Mouse (Mus musculus) MEL (cell line): ENCODE measurements around the gene Rasl10a. TPM values are rescaled to one million over a fixed set of nuclear protein-coding genes. Genes with fewer than 3 reads are reported as not detected.
"Not testable (repeated sequence)": the region's sequence is repeated elsewhere in the genome, so short reads cannot be mapped to it uniquely, and the experiment has no call there.

Experiments used
- DNase-seq: peaks from one replicate; pipeline ENCODE4 v3.0.0; 2011; ENCODE audit warnings: low read depth, low spot score
- H3K27ac ChIP-seq: 2 replicates; pipeline ENCODE4 v1.5.1; 2012; ENCODE audit warnings: low read depth, mild to moderate bottlenecking, control low read depth, low read length, moderate library complexity; ENCODE audit not compliant: control insufficient read depth
- H3K27me3 ChIP-seq, 2 experiments: fragments of 150-350 bp in 1 of 2; sonication (generic) in 1 of 2; 2 replicates each; pipeline ENCODE4 v1.6.1; 2012; ENCODE audit warnings: low read length in 2 of 2, mild to moderate bottlenecking in 2 of 2, improper control_type of control experiment in 1 of 2, moderate library complexity in 1 of 2; ENCODE audit not compliant: insufficient read depth in 2 of 2, control insufficient read depth in 1 of 2
- H3K36me3 ChIP-seq, 2 experiments: 2 replicates each; pipeline ENCODE4 v1.6.1; 2012 to 2014; ENCODE audit warnings: low read length in 2 of 2, improper control_type of control experiment in 1 of 2, inconsistent platforms in 1 of 2, mild to moderate bottlenecking in 1 of 2; ENCODE audit not compliant: insufficient read depth in 2 of 2, control insufficient read depth in 1 of 2
- H3K4me1 ChIP-seq, 2 experiments: fragments of 150-350 bp in 1 of 2; sonication (generic) in 1 of 2; 2 replicates each; pipeline ENCODE4 v1.6.1; 2012; ENCODE audit warnings: low read length in 2 of 2, improper control_type of control experiment in 1 of 2, mild to moderate bottlenecking in 1 of 2; ENCODE audit not compliant: insufficient read depth in 2 of 2, control insufficient read depth in 1 of 2
- H3K4me3 ChIP-seq, 2 experiments: fragments of 150-350 bp in 1 of 2; sonication (generic) in 1 of 2; 2 replicates each; pipeline ENCODE4 v1.5.1; 2012; ENCODE audit warnings: low read depth in 2 of 2, low read length in 2 of 2, mild to moderate bottlenecking in 2 of 2, moderate library complexity in 2 of 2, control low read depth in 1 of 2, improper control_type of control experiment in 1 of 2; ENCODE audit not compliant: control insufficient read depth in 1 of 2, insufficient read depth in 1 of 2
- H3K79me2 ChIP-seq: 2 replicates; pipeline ENCODE4 v1.6.1; 2012; ENCODE audit warnings: mild to moderate bottlenecking, low read length, moderate library complexity; ENCODE audit not compliant: control insufficient read depth, poor library complexity, insufficient read depth
- H3K9ac ChIP-seq: 2 replicates; pipeline ENCODE4 v1.6.1; 2012; ENCODE audit warnings: low read depth, mild to moderate bottlenecking, control low read depth, low read length, moderate library complexity; ENCODE audit not compliant: control insufficient read depth, poor library complexity, severe bottlenecking
- H3K9me3 ChIP-seq: fragments of 150-350 bp; sonication (generic); replicated peaks from 2 replicates; pipeline ENCODE4 v1.6.1; 2012; ENCODE audit warnings: mild to moderate bottlenecking, low read length, improper control_type of control experiment, moderate library complexity; ENCODE audit not compliant: insufficient read depth
- BHLHE40 ChIP-seq: IDR thresholded peaks from 2 replicates; pipeline ENCODE4 v1.6.1; 2012; ENCODE audit warnings: low read depth, mild to moderate bottlenecking, inconsistent platforms, low read length, improper control_type of control experiment, borderline replicate concordance
- CHD1 ChIP-seq: IDR thresholded peaks from 2 replicates; pipeline ENCODE4 v1.6.1; 2012; ENCODE audit warnings: low read depth, mild to moderate bottlenecking, inconsistent platforms, low read length, improper control_type of control experiment
- CTCF ChIP-seq, 3 experiments: IDR thresholded peaks in 2 of 3; conservative IDR thresholded peaks in 1 of 3; 2 replicates each; pipeline ENCODE4 v1.5.1; 2011 to 2012; ENCODE audit warnings: low read length in 3 of 3, low read depth in 2 of 3, mild to moderate bottlenecking in 2 of 3, improper control_type of control experiment in 1 of 3, inconsistent platforms in 1 of 3, mixed read lengths in 1 of 3, moderate library complexity in 1 of 3; ENCODE audit not compliant: control insufficient read depth in 1 of 3, insufficient read depth in 1 of 3, poor library complexity in 1 of 3, severe bottlenecking in 1 of 3
- ETS1 ChIP-seq: IDR thresholded peaks from 2 replicates; pipeline ENCODE4 v1.6.1; 2012; ENCODE audit warnings: low read depth, mild to moderate bottlenecking, inconsistent platforms, low read length, improper control_type of control experiment, moderate library complexity
- GATA1 ChIP-seq: IDR thresholded peaks from 2 replicates; pipeline ENCODE4 v1.6.1; 2011; ENCODE audit warnings: low read depth, low read length, improper control_type of control experiment
- MAFK ChIP-seq: IDR thresholded peaks from 2 replicates; pipeline ENCODE4 v1.6.1; 2011; ENCODE audit warnings: low read depth, mild to moderate bottlenecking, low read length, improper control_type of control experiment, borderline replicate concordance
- MYC ChIP-seq: IDR thresholded peaks from 2 replicates; pipeline ENCODE4 v1.6.1; 2011; ENCODE audit warnings: low read depth, mild to moderate bottlenecking, low read length, improper control_type of control experiment, moderate library complexity
- SMC3 ChIP-seq: IDR thresholded peaks from 2 replicates; pipeline ENCODE4 v1.6.1; 2011; ENCODE audit warnings: low read depth, low read length, improper control_type of control experiment
- TBP ChIP-seq: IDR thresholded peaks from 2 replicates; pipeline ENCODE4 v1.8.0; 2011; ENCODE audit warnings: low read depth, low read length, improper control_type of control experiment
- polyA plus RNA-seq, 2 experiments: library from polyadenylated mRNA; stranded (reverse) in 1 of 2; unstranded in 1 of 2; fragments of >175 nt in 1 of 2; fragments of >200 nt in 1 of 2; gene quantifications; 2 replicates each; pipeline versions ENCODE4 v1.2.1 to v1.2.4; 2012; ENCODE audit warnings: low replicate concordance in 2 of 2, low read depth in 1 of 2; ENCODE audit not compliant: insufficient read length in 2 of 2, insufficient read depth in 1 of 2, missing spikeins in 1 of 2
- total RNA-seq: library from RNA; depleted of rRNA; stranded (reverse); fragments of 300-350 nt; gene quantifications from 2 replicates; pipeline ENCODE4 v1.2.3, GENCODE M21; 2012

Gene Rasl10a
- total and polyA plus RNA-seq, 3 experiments = 0.23 to 1.3 TPM; not detected in 1

- not testable (repeated sequence) for H3K4me3 ChIP-seq, H3K79me2 ChIP-seq, H3K9ac ChIP-seq, H3K9me3 ChIP-seq, DNase-seq, H3K4me1 ChIP-seq, H3K27ac ChIP-seq, H3K27me3 ChIP-seq
- H3K36me3 ChIP-seq = peaks cover 7 to 77% of the 10 kb centered on the region in 2 experiments
These were observed 18.9 kb downstream of the Rasl10a start for GRCm38 (mm10) chr11:5076843-5077242.

- Histone ChIP-seq H3K4me1 (peaks cover 0 to 3% of the 10 kb centered on the region in 2 experiments; a peak in 1 of 4 replicates), H3K27me3 (no peaks in the 10 kb centered on the region), H3K9me3 (no peaks in the 10 kb centered on the region), H3K79me2 (peaks cover 48% of the 10 kb centered on the region), H3K36me3 (peaks cover 39 to 91% of the 10 kb centered on the region in 2 experiments), H3K9ac (no peak overlapping the region), H3K4me3 (no peak overlapping the region), H3K27ac (no peak overlapping the region)
- TF ChIP-seq ETS1 (no peak), TBP (no peak), CHD1 (0 out of 2 replicates have a peak, but pooled peaks have one; percentile 28)
- no peak for DNase-seq
These were observed 31.2 kb downstream of the Rasl10a start for GRCm38 (mm10) chr11:5089147-5089546.

GRCm38 (mm10) chr11:5091706-5092105 is 33.8 kb downstream of the Rasl10a start:
- peak; percentile 60 for DNase-seq
- Histone ChIP-seq H3K79me2 (peaks cover 68% of the 10 kb centered on the region), H3K27me3 (no peaks in the 10 kb centered on the region), H3K4me3 (no peak overlapping the region), H3K36me3 (peaks cover 63 to 83% of the 10 kb centered on the region in 2 experiments), H3K4me1 (peaks cover 6 to 10% of the 10 kb centered on the region in 2 experiments), H3K9me3 (no peaks in the 10 kb centered on the region), H3K9ac (no peak overlapping the region), H3K27ac (no peak overlapping the region)
- TF ChIP-seq CTCF (IDR thresholded peaks at IDR 0.05 in 2 of 3, conservative IDR thresholded peaks at IDR 0.05 in 1 of 3; ENCODE audit: control insufficient read depth in 1 of 3, insufficient read depth in 1 of 3, low read depth in 2 of 3, low read length in 3 of 3, poor library complexity in 1 of 3, severe bottlenecking in 1 of 3) = peak; percentile 25 to 48 (median 33); a peak in 5 of 6 replicates
- TF ChIP-seq MAFK = no peak
- 0 out of 2 replicates have a peak, but pooled peaks have one; percentile 5 for TF ChIP-seq ETS1
- no peak for TF ChIP-seq GATA1
- TF ChIP-seq SMC3 = no peak
- no peak for TF ChIP-seq BHLHE40
- no peak for TF ChIP-seq MYC
- TF ChIP-seq CHD1 = 0 out of 2 replicates have a peak, but pooled peaks have one; percentile 42
